Mouse (Mus musculus) ES-Bruce4 (cell line): ENCODE measurements around the gene Cnbp. TPM values are rescaled to one million over a fixed set of nuclear protein-coding genes. Genes with fewer than 3 reads are reported as not detected.

ENCODE experiments used
- H3K27ac ChIP-seq: 2 replicates; pipeline ENCODE4 v1.5.1; 2012; ENCODE audit warnings: low read length, inconsistent platforms; ENCODE audit not compliant: insufficient read depth
- H3K27me3 ChIP-seq: 2 replicates; pipeline ENCODE4 v1.6.1; 2012; ENCODE audit warnings: mild to moderate bottlenecking, low read length, inconsistent platforms; ENCODE audit not compliant: control insufficient read depth, poor library complexity, insufficient read depth, severe bottlenecking
- H3K36me3 ChIP-seq: 2 replicates; pipeline ENCODE4 v1.6.1; 2012; ENCODE audit warnings: inconsistent platforms, mild to moderate bottlenecking, low read length, moderate library complexity; ENCODE audit not compliant: control insufficient read depth, poor library complexity, insufficient read depth, severe bottlenecking
- H3K4me1 ChIP-seq: one replicate; pipeline ENCODE4 v1.8.1; 2011; ENCODE audit warnings: low read length; ENCODE audit not compliant: control insufficient read depth, insufficient read depth
- H3K4me3 ChIP-seq: 2 replicates; pipeline ENCODE4 v1.5.1; 2011; ENCODE audit warnings: low read depth, mild to moderate bottlenecking, low read length
- H3K9ac ChIP-seq: 2 replicates; pipeline ENCODE4 v1.6.1; 2012; ENCODE audit warnings: low read depth, mild to moderate bottlenecking, inconsistent platforms; ENCODE audit not compliant: poor library complexity, severe bottlenecking
- H3K9me3 ChIP-seq: replicated peaks from 2 replicates; pipeline ENCODE4 v1.6.1; 2012; ENCODE audit warnings: mild to moderate bottlenecking, low read length, inconsistent platforms; ENCODE audit not compliant: control insufficient read depth, poor library complexity, insufficient read depth, severe bottlenecking
- CTCF ChIP-seq: IDR thresholded peaks from one replicate; pipeline ENCODE4 v1.8.1; 2011; ENCODE audit warnings: low read depth, low read length
- EP300 ChIP-seq: IDR thresholded peaks from 2 replicates; pipeline ENCODE4 v1.6.1; 2011; ENCODE audit warnings: low read depth, low read length; ENCODE audit not compliant: insufficient read depth
- POLR2A ChIP-seq: IDR thresholded peaks from one replicate; pipeline ENCODE4 v1.8.1; 2011; ENCODE audit warnings: low read length; ENCODE audit not compliant: insufficient read depth
- polyA plus RNA-seq: library from polyadenylated mRNA; stranded (reverse); fragments of >200 nt; gene quantifications from 2 replicates; pipeline ENCODE4 v1.2.4, GENCODE M21; 2011; ENCODE audit warnings: low read depth; ENCODE audit not compliant: missing spikeins, insufficient read depth, insufficient read length

The Cnbp gene
- polyA plus RNA-seq, 1 experiment = 481 TPM

DNA sequence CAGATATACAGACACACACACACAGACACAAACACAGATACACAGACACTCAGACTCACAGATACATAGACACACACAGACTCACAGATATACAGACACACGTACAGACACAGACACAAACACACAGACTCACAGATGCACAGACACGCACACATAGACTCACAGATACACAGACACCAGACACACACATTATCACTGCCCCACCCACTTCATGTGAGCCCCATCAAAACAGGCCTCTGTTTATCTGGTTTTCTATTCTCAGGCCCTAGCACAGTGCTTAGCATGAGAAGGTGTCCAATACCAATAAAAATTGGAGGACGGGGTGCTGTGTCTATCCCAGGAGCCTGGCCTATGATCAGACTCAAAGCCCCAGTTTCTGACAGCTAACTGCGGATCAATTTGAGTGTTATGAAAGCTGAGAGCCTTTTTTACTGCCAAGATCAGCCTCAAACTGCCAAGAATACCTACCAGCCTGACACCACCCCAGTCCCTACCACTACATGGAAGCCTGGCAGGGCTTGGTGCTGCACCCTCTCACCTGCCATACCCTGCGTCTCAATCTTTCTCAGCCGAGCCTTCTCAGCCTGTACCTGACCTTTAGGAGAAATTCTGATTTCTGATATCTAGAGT, 54.5 kb downstream of the Cnbp start:
- Histone ChIP-seq H3K36me3 (no peaks in the 10 kb centered on the region), H3K4me1 (peaks cover 3% of the 10 kb centered on the region), H3K4me3 (no peak overlapping the region), H3K9me3 (no peaks in the 10 kb centered on the region), H3K27ac (0 out of 2 replicates have a peak overlapping the region, but pooled peaks have one; percentile 12), H3K9ac (no peak overlapping the region), H3K27me3 (no peaks in the 10 kb centered on the region)
- no peak for TF ChIP-seq EP300
- no peak for TF ChIP-seq CTCF
- TF ChIP-seq POLR2A = no peak

DNA sequence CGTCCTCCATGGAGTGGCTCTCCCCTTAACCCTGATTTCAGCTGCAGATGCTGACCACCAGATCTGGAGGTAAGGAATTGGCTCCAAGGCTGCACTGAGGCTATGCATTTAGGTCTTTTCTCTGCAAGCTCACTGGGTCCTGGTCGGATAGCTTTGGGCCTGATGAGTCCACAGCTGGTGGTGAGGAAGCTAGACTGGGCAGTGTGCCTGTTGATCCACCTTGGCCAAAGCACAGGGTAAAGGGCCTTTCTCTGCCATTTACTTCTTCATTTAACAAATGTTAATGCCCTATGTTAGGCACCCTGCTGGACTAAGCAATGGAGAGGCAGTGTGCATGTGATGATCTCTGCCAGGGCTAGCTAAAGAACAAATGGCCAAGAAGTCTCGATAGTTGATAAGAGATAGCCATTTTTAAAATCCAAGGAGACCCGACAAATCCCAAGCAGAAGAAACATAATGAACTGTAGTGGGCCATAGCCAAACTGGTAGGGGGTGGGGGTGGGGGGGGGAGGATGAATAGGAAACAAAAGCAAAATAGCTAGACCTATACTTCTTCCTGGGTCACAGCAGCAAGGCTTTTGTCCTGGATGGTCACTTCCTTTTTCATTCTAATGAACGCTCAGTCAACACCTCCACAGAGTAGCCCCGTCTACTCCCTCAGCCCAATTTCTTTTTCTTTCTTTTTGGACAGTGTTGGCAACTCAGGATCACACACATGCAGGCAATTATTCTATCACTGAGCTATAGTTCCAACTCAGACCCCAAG, 55.3 kb downstream of the Cnbp start:
- peaks cover 3% of the 10 kb centered on the region for H3K4me1 ChIP-seq
- H3K4me3 ChIP-seq = no peak overlapping the region
- no peak for TF ChIP-seq POLR2A
- TF ChIP-seq CTCF = no peak
- TF ChIP-seq EP300 = no peak
- H3K36me3 ChIP-seq = no peaks in the 10 kb centered on the region
- H3K27me3 ChIP-seq = no peaks in the 10 kb centered on the region
- no peak overlapping the region for H3K27ac ChIP-seq
- H3K9ac ChIP-seq = no peak overlapping the region
- H3K9me3 ChIP-seq = no peaks in the 10 kb centered on the region

DNA sequence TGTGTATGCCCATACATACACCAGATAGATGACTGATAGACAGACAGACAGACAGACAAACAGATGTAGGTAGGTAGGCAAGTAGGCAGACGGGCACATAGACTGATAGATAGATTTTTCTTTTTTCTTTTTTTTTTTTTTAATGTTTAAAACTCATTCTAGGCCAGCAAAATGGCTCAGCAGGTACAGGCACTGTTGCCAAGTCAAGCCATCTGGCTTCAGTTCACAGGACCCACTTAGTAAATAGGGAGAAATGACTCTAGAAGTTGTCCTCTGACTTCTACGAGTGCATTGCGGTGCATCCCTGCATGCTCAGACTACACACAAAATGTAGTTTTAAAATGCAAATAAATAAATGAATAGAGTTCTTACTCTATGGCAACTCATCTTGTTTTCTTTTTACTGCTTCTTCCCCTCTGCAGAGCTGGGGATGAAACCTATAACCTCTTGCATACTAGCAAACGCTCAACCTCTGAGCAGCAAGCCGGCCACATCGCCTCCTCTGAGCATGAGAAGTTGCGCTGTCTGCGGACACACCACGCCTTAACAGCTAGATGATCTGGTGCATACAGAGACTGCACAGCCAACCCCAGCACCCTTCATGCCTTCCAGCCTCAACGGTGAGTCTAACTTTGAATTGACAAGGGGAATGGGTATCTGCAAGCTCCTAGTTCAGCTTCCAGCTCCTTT, 56.9 kb downstream of the Cnbp start:
- TF ChIP-seq CTCF = no peak
- no peak for TF ChIP-seq EP300
- no peak for TF ChIP-seq POLR2A
- Histone ChIP-seq H3K4me1 (peaks cover 3% of the 10 kb centered on the region), H3K36me3 (no peaks in the 10 kb centered on the region), H3K4me3 (no peak overlapping the region), H3K27ac (no peak overlapping the region), H3K9ac (no peak overlapping the region), H3K27me3 (no peaks in the 10 kb centered on the region), H3K9me3 (no peaks in the 10 kb centered on the region)

Other genes with a start within 250 kb of the Cnbp start
- 8.5 and 8.8 TPM in 2 replicates for gene Aplf, start 178.9 kb downstream of the Cnbp start, polyA plus RNA-seq
- 0.32 and 0.46 TPM in 2 replicates for gene Efcc1, start 120.2 kb downstream of the Cnbp start, polyA plus RNA-seq
- gene Gp9, start 73.0 kb downstream of the Cnbp start, polyA plus RNA-seq = not detected in 2 replicates
- gene Rab43, start 38.9 kb downstream of the Cnbp start, polyA plus RNA-seq = 1.6 and 2.5 TPM in 2 replicates
- gene Gm45140, start 15.3 kb downstream of the Cnbp start, polyA plus RNA-seq = 1.6 and 3.6 TPM in 2 replicates
- gene Isy1, start 12.3 kb downstream of the Cnbp start, polyA plus RNA-seq = 56.0 and 69.3 TPM in 2 replicates
- 73.3 and 74.5 TPM in 2 replicates for gene Copg1, start 36.7 kb upstream of the Cnbp start, polyA plus RNA-seq
- gene Hmces, start 62.8 kb upstream of the Cnbp start, polyA plus RNA-seq = 63.8 and 65.7 TPM in 2 replicates
- gene H1fx, start 130.5 kb upstream of the Cnbp start, polyA plus RNA-seq = 39.0 and 47.3 TPM in 2 replicates
- gene Rab7, start 194.2 kb upstream of the Cnbp start, polyA plus RNA-seq = 154 and 163 TPM in 2 replicates
- 222 and 238 TPM in 2 replicates for gene Rpn1, start 233.4 kb upstream of the Cnbp start, polyA plus RNA-seq